Mouse (Mus musculus): ENCODE data around the gene Wdr43. TPM values are rescaled to one million over a fixed set of nuclear protein-coding genes. Genes with fewer than 3 reads are reported as not detected.
A peak's percentile ranks its signal among the peaks of the same experiment; 100 is the strongest.

Gene Wdr43
- polyA plus RNA-seq, 1 experiment from 2014 or later: 57.0 TPM

DNA sequence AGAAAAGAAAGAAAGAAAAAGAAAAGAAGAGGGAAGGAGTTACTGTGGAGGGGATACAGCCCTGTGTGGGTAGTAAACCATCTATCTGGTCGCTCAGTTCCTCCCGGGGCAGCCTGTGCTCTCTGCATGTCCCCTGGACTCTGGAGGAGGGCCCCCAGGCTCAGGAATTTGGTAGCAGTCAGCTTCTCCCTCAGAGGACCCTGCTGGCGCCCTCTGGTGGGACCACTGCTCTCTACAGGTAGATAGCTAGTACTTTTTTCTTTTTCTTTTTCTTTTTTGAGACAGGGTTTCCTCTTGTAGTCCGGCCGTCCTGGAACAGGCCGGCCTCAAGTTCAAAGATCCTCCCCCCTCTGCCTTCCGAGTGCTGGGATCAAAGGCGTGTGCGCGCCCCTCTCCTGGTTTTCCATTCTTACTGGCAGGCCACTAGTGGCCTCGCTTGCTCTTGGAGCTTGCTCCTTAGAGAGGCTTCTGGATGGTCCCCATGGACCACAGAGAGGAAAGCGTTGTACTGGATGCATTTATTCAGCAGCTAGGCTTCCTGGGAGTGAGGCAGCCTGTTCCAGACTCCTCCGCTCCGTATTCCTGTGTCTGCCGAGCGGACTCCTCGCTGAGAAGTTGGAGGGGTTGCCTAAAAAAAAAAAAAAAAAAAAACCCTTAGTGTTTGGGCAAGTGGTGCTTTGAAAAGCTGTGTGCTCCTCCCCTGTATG lies 56.3 kb downstream of the Wdr43 start:
- H3K27ac ChIP-seq (replicated peaks; ENCODE audit: low read depth, low read length): no peak overlapping the region
- no peaks in the 10 kb centered on the region for H3K9me3 ChIP-seq (ENCODE audit: control insufficient read depth, low read length)
- H3K27me3 ChIP-seq (ENCODE audit: control insufficient read depth, insufficient read depth, low read length): no peaks in the 10 kb centered on the region
- H3K4me2 ChIP-seq (ENCODE audit: low read length): no peak overlapping the region
- H3K9ac ChIP-seq (replicated peaks; ENCODE audit: low read length): no peak overlapping the region
- WGBS: 54% methylated on average over 17 of the region's 17 CpGs
- no peak for ATAC-seq (ENCODE audit: low FRiP score, low TSS enrichment)
- H3K36me3 ChIP-seq (ENCODE audit: control insufficient read depth, insufficient read depth, low read length): no peaks in the 10 kb centered on the region
- no peak overlapping the region for H3K4me3 ChIP-seq (replicated peaks; ENCODE audit: low read depth, low read length)
- DNase-seq: no peak
- H3K4me1 ChIP-seq (ENCODE audit: control insufficient read depth, insufficient read depth, low read length): no peaks in the 10 kb centered on the region

DNA sequence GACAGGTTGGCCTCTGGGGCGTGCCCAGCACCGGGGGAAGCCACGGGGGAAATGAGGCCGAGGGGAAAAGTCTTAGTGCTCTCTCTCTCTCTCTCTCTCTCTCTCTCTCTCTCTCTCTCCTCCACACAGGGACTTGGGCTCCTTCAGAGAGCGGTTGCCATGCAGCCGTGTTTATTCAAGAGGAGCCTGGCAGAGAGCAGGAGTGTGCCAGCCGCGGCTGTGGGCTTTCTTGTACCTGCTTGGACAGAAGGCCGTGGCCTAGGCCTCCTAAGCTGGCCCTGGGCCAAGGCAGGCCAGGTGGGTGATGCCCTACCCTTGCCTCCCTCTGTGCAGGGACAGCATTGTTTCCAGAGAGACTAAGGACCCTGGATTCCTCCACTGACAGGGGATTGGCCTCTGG lies 57.4 kb downstream of the Wdr43 start, which contains the start of gene Togaram2:
Togaram2 (plus strand) TSS at position 170 of the 400 bp plus-strand sequence.
- no peak within 1 kb of the TSS for H3K9ac ChIP-seq (replicated peaks; ENCODE audit: low read length)
- H3K4me1 ChIP-seq (ENCODE audit: control insufficient read depth, insufficient read depth, low read length): no peaks in the 10 kb centered on the region
- WGBS: 41% methylated on average over 9 of the region's 9 CpGs
- no peak within 1 kb of the TSS for H3K4me3 ChIP-seq (replicated peaks; ENCODE audit: low read depth, low read length)
- H3K27me3 ChIP-seq (ENCODE audit: control insufficient read depth, insufficient read depth, low read length): no peaks in the 10 kb centered on the region
- ATAC-seq (ENCODE audit: low FRiP score, low TSS enrichment): no peak
- no peaks in the 10 kb centered on the region for H3K9me3 ChIP-seq (ENCODE audit: control insufficient read depth, low read length)
- no peak within 1 kb of the TSS for H3K4me2 ChIP-seq (ENCODE audit: low read length)
- H3K27ac ChIP-seq (replicated peaks; ENCODE audit: low read depth, low read length): no peak within 1 kb of the TSS
- H3K36me3 ChIP-seq (ENCODE audit: control insufficient read depth, insufficient read depth, low read length): no peaks in the 10 kb centered on the region
- no peak for DNase-seq

DNA sequence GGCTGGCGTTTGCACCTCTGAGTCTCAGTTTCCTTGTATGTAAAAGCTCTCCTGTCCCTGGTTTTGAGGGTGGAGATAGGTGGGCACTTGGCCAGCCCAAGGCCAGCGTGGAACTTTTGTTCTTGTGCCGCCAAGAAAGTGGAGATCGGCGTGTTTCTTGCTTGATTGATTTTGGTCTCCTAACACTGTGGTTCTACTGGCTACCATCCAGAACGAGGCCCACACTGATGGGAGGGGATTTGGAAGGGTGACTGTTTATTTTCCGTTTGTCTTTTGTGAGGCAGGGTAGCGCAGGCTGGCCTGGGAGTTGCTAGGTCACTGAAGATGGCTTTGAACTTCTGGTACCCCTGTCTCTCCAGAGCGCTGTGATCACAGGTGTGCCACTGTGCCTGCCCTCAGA lies 58.2 kb downstream of the Wdr43 start:
- Histone ChIP-seq H3K27ac (replicated peaks; ENCODE audit: low read depth, low read length) (no peak overlapping the region), H3K4me3 (replicated peaks; ENCODE audit: low read depth, low read length) (no peak overlapping the region), H3K27me3 (ENCODE audit: control insufficient read depth, insufficient read depth, low read length) (no peaks in the 10 kb centered on the region), H3K36me3 (ENCODE audit: control insufficient read depth, insufficient read depth, low read length) (no peaks in the 10 kb centered on the region), H3K4me2 (ENCODE audit: low read length) (no peak overlapping the region), H3K4me1 (ENCODE audit: control insufficient read depth, insufficient read depth, low read length) (no peaks in the 10 kb centered on the region), H3K9me3 (ENCODE audit: control insufficient read depth, low read length) (no peaks in the 10 kb centered on the region), H3K9ac (replicated peaks; ENCODE audit: low read length) (no peak overlapping the region)
- 72% methylated on average over 9 of the region's 9 CpGs for WGBS
- ATAC-seq (ENCODE audit: low FRiP score, low TSS enrichment) (no peak), DNase-seq (no peak)

DNA sequence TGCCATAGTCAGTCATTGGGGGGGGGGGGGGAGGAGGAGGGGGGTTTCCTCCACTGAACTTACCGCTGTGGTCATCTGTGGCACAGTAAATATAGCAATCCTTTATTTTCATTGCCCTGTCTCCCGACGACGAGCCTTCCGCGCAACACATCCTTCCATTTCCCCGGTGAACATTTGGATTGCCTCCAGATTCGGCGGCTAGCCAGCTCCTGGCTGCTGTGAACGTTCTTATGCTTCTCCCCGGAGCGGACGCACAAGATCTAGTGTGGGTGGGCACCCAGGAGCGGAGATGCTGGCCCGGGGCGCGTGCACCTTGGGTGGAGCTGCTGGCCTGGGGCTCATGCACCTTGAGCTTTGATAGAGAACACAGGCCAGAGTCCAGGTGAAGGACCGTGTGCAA lies 59.2 kb downstream of the Wdr43 start:
- Histone ChIP-seq H3K4me2 (ENCODE audit: low read length) (no peak overlapping the region), H3K27ac (replicated peaks; ENCODE audit: low read depth, low read length) (no peak overlapping the region), H3K4me1 (ENCODE audit: control insufficient read depth, insufficient read depth, low read length) (no peaks in the 10 kb centered on the region), H3K9me3 (ENCODE audit: control insufficient read depth, low read length) (no peaks in the 10 kb centered on the region), H3K9ac (replicated peaks; ENCODE audit: low read length) (no peak overlapping the region), H3K4me3 (replicated peaks; ENCODE audit: low read depth, low read length) (no peak overlapping the region), H3K27me3 (ENCODE audit: control insufficient read depth, insufficient read depth, low read length) (no peaks in the 10 kb centered on the region), H3K36me3 (ENCODE audit: control insufficient read depth, insufficient read depth, low read length) (no peaks in the 10 kb centered on the region)
- DNase-seq: no peak
- WGBS: 86% methylated on average over 18 of the region's 18 CpGs
- ATAC-seq (ENCODE audit: low FRiP score, low TSS enrichment): no peak

DNA sequence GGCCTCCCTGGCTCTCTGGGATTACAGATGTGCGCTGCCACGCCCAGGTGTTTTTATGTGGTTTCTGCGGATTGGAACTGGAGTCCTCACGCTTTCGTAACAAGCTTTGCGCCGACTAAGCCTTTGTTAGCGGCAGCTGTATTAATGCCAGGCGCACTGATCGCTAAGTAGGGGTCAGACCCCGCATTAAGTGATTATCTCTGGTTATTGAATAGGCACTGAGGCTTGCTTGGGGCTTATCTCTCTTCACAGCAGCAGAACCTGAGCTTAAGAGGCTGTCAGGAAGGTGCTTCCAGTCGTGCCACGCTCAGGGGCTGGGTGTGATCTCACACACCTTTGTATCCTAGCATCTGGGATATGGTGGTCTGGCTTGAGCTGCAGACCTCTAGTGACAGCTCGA lies 66.0 kb downstream of the Wdr43 start:
- ATAC-seq (ENCODE audit: low FRiP score, low TSS enrichment) (no peak), DNase-seq (no peak)
- Histone ChIP-seq H3K9me3 (ENCODE audit: control insufficient read depth, low read length) (no peaks in the 10 kb centered on the region), H3K36me3 (ENCODE audit: control insufficient read depth, insufficient read depth, low read length) (no peaks in the 10 kb centered on the region), H3K4me1 (ENCODE audit: control insufficient read depth, insufficient read depth, low read length) (no peaks in the 10 kb centered on the region), H3K4me2 (ENCODE audit: low read length) (no peak overlapping the region), H3K27ac (replicated peaks; ENCODE audit: low read depth, low read length) (no peak overlapping the region), H3K4me3 (replicated peaks; ENCODE audit: low read depth, low read length) (no peak overlapping the region), H3K27me3 (ENCODE audit: control insufficient read depth, insufficient read depth, low read length) (no peaks in the 10 kb centered on the region), H3K9ac (replicated peaks; ENCODE audit: low read length) (no peak overlapping the region)
- 61% methylated on average over 14 of the region's 14 CpGs for WGBS

DNA sequence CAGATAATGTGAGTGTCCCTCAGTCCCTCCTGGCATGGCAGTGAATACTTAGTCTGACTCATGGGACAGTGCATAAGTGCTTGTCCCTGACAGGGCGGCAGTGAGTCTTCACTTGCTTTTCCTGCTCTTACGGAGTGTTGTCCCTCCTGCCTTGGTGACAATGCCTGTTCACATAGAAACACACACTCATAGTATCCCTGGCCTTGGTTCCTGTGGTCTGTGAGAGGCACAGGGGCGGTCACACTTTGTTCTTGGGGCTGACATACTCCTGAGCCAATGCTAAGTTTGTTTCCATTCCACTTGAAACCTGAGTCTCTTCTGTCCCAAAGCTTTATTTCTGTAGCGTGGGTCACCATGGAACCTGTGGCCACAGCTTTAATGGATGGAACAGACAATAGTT lies 66.7 kb downstream of the Wdr43 start:
- WGBS: 91% methylated on average over 4 of the region's 4 CpGs
- Histone ChIP-seq H3K27ac (replicated peaks; ENCODE audit: low read depth, low read length) (no peak overlapping the region), H3K4me1 (ENCODE audit: control insufficient read depth, insufficient read depth, low read length) (no peaks in the 10 kb centered on the region), H3K27me3 (ENCODE audit: control insufficient read depth, insufficient read depth, low read length) (no peaks in the 10 kb centered on the region), H3K9me3 (ENCODE audit: control insufficient read depth, low read length) (no peaks in the 10 kb centered on the region), H3K4me3 (replicated peaks; ENCODE audit: low read depth, low read length) (no peak overlapping the region), H3K9ac (replicated peaks; ENCODE audit: low read length) (no peak overlapping the region), H3K4me2 (ENCODE audit: low read length) (no peak overlapping the region), H3K36me3 (ENCODE audit: control insufficient read depth, insufficient read depth, low read length) (no peaks in the 10 kb centered on the region)
- ATAC-seq (ENCODE audit: low FRiP score, low TSS enrichment) (no peak), DNase-seq (no peak)

DNA sequence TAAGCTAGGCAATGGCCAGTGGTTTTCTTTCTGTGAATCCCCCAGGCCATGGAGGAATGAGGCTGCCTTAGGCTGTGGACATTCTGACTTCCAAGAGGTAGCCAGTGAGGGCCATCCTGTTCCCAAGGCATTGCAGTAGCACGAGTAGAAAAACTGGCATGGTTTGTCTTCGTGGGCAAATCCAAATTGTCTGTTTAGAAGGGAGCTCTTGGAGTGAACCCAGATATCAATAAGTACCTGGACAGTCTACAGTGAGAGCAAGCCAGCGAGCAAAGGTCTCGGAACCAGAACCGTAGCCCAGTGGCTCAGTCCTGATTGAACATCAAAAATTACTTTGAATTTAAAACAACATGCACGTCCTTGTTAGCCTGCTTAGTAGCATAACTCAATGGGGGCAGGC lies 67.6 kb downstream of the Wdr43 start:
- WGBS: 90% methylated on average over 6 of the region's 6 CpGs
- Histone ChIP-seq H3K27me3 (ENCODE audit: control insufficient read depth, insufficient read depth, low read length) (no peaks in the 10 kb centered on the region), H3K4me2 (ENCODE audit: low read length) (no peak overlapping the region), H3K36me3 (ENCODE audit: control insufficient read depth, insufficient read depth, low read length) (no peaks in the 10 kb centered on the region), H3K27ac (replicated peaks; ENCODE audit: low read depth, low read length) (no peak overlapping the region), H3K9me3 (ENCODE audit: control insufficient read depth, low read length) (no peaks in the 10 kb centered on the region), H3K9ac (replicated peaks; ENCODE audit: low read length) (no peak overlapping the region), H3K4me1 (ENCODE audit: control insufficient read depth, insufficient read depth, low read length) (no peaks in the 10 kb centered on the region), H3K4me3 (replicated peaks; ENCODE audit: low read depth, low read length) (no peak overlapping the region)
- DNase-seq (no peak), ATAC-seq (ENCODE audit: low FRiP score, low TSS enrichment) (no peak)

DNA sequence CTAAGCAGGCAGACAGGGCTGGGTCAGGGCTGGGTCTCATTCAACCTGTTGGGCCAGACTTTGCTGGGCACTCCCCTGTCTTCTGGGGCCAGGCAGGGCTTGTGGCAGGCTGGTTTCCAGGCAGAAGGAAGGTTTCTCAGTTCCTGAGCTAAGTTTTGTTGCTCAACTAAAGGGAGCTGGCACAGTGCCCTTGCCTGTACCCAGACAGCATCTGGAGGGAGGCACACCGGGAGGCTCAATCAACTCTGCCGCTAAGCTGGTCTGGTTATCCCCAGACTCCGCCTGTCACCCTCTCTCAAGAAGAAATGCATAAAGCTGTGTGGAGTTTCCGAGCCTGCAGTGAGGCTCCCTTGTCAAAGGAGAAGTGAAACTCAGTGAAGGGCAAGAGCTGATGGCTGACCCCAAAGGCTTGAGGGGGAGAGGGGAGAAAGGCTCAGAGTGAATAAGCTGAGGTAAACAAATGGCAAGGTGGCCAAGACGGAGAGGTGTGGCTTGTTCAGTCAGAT lies 68.5 kb downstream of the Wdr43 start:
- H3K4me3 ChIP-seq (replicated peaks; ENCODE audit: low read depth, low read length): no peak overlapping the region
- H3K4me2 ChIP-seq (ENCODE audit: low read length): no peak overlapping the region
- H3K9ac ChIP-seq (replicated peaks; ENCODE audit: low read length): no peak overlapping the region
- ATAC-seq (ENCODE audit: low FRiP score, low TSS enrichment) (no peak), DNase-seq (peak; percentile 39)
- H3K4me1 ChIP-seq (ENCODE audit: control insufficient read depth, insufficient read depth, low read length): no peaks in the 10 kb centered on the region
- peaks cover 5% of the 10 kb centered on the region; the same call in 1 of the 2 replicates for H3K9me3 ChIP-seq (ENCODE audit: control insufficient read depth, low read length)
- H3K27me3 ChIP-seq (ENCODE audit: control insufficient read depth, insufficient read depth, low read length): no peaks in the 10 kb centered on the region
- H3K36me3 ChIP-seq (ENCODE audit: control insufficient read depth, insufficient read depth, low read length): no peaks in the 10 kb centered on the region
- H3K27ac ChIP-seq (replicated peaks; ENCODE audit: low read depth, low read length): no peak overlapping the region
- 40% methylated on average over 5 of the region's 5 CpGs for WGBS

DNA sequence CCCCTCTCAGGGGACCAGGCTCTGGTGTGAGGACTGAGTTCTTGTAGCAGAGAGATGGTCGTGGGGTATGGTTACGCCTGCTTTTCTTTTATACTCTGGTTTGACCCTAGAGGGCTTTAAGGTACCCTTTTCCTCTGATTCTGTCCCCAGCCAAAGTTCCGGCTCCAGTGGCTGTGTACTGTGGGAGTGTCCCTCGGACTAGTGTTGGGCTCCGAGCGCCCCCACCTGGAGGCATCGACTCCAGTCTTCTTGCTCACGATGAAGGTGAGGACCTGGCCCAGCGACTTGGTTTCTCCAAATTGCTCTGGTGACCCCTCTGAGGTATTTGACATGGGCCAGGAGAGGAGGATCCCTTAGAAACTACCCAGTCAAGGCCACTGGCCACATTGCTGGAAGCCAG lies 71.7 kb downstream of the Wdr43 start:
- Histone ChIP-seq H3K9me3 (ENCODE audit: control insufficient read depth, low read length) (peaks cover 5% of the 10 kb centered on the region; the same call in 1 of the 2 replicates), H3K4me2 (ENCODE audit: low read length) (no peak overlapping the region), H3K36me3 (ENCODE audit: control insufficient read depth, insufficient read depth, low read length) (no peaks in the 10 kb centered on the region), H3K4me1 (ENCODE audit: control insufficient read depth, insufficient read depth, low read length) (0 out of 2 replicates have a peak, but pooled peaks cover 4% of the 10 kb centered on the region), H3K4me3 (replicated peaks; ENCODE audit: low read depth, low read length) (no peak overlapping the region), H3K9ac (replicated peaks; ENCODE audit: low read length) (no peak overlapping the region), H3K27me3 (ENCODE audit: control insufficient read depth, insufficient read depth, low read length) (no peaks in the 10 kb centered on the region), H3K27ac (replicated peaks; ENCODE audit: low read depth, low read length) (no peak overlapping the region)
- ATAC-seq (ENCODE audit: low FRiP score, low TSS enrichment) (no peak), DNase-seq (no peak)
- WGBS: 71% methylated on average over 9 of the region's 9 CpGs

All from midbrain, embryonic 14.5 days (tissue).